Mouse (Mus musculus): ENCODE data around the gene Fars2. TPM values are rescaled to one million over a fixed set of nuclear protein-coding genes. Genes with fewer than 3 reads are reported as not detected.

Fars2 gene
- total RNA-seq, 2 experiments from 2014 or later, result 36.5 to 37.8 TPM

DNA sequence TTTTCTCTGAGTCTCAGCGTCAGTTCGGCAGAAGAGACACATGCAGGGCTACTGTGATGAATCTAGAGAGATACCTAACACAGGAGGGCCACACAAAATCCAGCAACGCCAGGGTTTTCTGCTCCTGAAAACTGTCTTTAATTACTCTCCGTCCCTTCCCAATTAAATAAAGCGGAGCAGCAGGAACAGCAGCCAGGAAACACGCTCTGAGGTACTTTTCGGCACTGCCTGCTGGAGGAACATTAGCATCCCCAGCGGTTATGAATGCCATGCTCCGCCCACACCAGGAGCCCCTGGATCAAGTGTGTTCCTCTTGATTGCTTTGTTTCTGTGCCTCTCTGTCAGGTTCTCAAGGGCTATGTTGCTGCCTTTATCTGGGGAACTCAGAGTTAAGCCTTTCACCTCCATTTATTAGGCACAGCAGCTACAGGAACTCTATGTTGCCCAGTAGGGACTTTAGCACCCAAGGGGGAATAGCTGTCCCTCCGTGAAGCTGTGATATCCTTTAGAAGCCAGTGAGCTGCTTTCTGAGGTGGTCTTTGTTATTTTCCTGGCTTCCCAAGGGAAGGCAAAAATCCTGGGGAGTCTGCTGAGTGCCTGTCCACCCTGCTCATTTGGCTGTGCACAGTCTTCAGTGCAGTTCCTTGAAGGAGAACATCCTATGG is 465.3 kb downstream of the Fars2 start:
- no peak for DNase-seq (ENCODE audit: low spot score in 2 of 2)
- intact Hi-C loops (cut with DNase I), result no loop called here

DNA sequence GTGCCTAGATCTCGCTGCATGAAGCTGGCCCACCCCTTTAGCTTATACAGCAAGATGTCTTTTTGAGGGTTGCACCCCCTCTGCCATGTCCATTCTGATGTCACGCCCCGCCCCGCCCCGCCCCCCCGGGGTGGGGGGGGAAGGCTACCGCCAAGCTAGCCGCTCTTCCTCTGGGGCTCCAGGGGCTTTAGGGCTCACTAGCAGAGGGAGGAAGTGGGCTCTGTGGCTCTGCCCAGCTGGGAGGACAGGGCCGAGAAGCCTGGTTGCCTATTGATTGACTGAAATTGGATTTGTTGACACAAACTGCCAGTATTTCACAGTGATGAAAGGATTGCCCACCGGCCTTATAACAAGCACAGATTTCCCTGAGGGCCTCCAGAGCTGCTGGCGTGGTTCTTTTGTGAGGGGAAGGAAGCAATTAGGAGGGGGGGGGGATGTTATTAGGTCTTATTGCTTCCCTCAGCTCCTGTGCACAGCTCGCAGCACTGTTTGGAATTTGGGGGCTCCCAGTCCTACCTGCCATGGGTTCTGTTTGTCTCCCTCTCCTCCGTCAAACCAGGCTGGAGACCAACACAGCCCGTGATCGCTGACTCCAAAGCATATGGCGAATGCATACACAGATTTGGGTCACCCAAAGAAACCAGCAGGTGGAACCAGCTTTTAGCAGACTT is 466.4 kb downstream of the Fars2 start:
- intact Hi-C loops (cut with DNase I), result no loop called here
- no peak for DNase-seq (ENCODE audit: low spot score in 2 of 2)

DNA sequence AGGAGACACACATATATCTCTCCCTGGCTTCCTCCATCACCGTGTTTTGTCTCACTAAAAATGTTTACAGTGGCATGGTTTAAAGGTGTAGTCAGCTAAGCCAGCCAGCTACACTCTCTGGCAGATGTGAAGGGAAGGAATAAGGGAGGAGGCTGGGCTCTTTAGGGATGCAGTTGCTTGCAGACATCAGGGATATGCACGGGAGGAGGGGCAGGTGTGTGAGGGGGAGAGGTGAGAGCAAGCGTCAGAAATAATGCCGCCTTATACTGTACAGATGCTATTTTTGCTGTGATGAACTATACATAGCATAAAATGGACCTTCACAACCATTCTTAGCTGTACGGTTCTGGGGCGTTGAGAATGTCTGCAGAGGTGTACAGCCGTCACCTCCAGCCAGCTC is 467.0 kb downstream of the Fars2 start:
- intact Hi-C loops (cut with DNase I), result no loop called here
- DNase-seq (ENCODE audit: low spot score in 2 of 2), result peak in 1 of 2 experiments; percentile 14

DNA sequence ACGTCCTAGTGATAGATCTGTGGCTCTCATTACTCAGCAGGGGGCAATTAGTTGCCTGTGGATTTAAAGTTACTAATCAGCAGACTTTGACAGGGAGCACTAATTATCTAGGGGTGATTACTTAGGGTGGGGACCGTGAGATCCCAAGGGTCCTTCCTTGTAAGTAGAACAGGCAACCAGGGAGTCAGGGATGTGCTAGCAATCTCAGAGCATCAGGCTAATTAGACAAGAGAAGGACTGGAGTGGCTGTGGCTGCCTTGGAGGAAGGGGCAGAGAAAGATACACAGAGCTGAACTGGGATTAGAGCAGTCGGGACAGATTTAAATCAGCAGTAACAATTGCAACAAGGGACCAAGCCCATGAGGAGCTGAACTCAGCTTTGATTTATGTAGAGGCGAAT is 471.9 kb downstream of the Fars2 start:
- intact Hi-C loops (cut with DNase I), result no loop called here
- DNase-seq (ENCODE audit: low spot score in 2 of 2), result no peak

DNA sequence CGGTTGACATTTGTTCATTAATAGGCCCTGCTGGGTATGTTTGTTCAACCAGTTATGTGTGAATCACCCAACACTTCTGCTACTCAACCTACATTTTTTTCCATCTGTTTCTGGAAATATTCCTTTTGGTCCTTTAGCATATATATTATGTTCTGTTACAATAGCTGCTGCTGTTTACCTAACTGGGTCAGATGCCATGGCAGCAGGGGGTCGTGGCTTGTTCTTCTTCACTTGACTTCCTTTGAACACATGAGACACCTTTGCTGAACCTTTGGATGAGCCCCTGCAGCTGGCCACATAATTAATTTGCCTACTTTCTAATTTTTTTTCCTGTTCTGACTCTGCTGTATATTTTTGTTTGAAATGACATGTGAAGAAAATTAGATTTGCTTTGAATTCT is 475.1 kb downstream of the Fars2 start:
- intact Hi-C loops (cut with DNase I), result loop anchor here (10.0 kb wide), 1 partner anchor 723 kb away; no protein-coding TSS in a partner anchor
- DNase-seq (ENCODE audit: low spot score in 2 of 2), result no peak

DNA sequence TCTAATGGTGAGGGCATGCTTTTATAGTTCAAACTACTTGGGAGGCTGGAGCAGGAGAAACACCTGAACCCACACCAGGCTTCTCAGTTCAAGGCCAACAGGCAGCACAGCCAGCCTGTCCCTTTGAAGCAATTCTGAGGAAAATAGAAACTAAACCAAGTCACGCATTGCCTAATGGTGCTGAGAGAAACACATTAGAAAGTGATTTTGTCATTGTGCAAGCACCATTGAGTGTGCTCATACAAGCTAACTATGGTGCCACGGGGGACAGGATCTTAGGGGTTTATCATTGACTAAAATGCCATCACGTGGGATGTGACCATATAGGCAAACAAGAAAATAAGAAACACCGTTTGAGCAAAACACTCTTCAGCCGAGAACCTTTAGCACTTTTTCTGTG is 489.5 kb downstream of the Fars2 start:
- DNase-seq (ENCODE audit: low spot score in 2 of 2), result no peak
- intact Hi-C loops (cut with DNase I), result no loop called here

DNA sequence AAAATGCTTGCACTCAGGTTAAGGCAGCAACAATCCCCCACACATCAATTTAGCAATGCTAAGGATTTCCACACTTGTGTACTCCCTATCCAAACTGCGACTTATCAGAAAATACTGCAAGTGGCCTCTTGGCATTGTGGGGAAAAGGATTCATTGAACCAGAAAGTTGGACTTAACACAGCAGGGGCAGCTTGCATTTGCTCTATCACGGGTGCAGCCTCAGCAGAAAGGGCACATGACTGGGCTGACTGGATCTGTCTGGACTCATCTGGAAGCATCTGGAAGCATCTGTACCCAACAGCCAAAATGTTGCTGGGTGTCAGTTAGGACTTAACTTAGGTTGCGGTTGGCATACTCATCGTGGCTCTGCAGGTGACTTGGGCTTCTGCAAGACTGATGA is 490.7 kb downstream of the Fars2 start:
- DNase-seq (ENCODE audit: low spot score in 2 of 2), result no peak
- intact Hi-C loops (cut with DNase I), result no loop called here

DNA sequence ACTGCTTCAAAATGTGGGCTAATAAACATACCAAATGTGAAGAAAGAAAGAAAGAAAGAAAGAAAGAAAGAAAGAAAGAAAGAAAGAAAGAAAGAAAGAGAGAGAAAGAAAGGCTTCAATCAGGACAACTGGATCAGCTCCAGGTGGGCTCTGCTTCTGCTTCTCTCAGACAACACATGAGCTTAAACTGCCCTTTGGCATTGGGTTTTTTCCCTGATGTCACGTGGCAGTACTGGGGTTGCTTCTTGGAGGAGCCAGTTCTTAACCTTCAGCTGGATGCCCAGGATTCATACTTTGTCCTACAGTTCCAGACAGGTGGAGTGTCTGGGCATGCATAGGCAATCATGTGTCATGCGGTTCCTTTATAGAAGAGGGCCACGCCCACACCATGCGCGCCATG is 493.2 kb downstream of the Fars2 start:
- DNase-seq (ENCODE audit: low spot score in 2 of 2), result no peak
- intact Hi-C loops (cut with DNase I), result no loop called here

DNA sequence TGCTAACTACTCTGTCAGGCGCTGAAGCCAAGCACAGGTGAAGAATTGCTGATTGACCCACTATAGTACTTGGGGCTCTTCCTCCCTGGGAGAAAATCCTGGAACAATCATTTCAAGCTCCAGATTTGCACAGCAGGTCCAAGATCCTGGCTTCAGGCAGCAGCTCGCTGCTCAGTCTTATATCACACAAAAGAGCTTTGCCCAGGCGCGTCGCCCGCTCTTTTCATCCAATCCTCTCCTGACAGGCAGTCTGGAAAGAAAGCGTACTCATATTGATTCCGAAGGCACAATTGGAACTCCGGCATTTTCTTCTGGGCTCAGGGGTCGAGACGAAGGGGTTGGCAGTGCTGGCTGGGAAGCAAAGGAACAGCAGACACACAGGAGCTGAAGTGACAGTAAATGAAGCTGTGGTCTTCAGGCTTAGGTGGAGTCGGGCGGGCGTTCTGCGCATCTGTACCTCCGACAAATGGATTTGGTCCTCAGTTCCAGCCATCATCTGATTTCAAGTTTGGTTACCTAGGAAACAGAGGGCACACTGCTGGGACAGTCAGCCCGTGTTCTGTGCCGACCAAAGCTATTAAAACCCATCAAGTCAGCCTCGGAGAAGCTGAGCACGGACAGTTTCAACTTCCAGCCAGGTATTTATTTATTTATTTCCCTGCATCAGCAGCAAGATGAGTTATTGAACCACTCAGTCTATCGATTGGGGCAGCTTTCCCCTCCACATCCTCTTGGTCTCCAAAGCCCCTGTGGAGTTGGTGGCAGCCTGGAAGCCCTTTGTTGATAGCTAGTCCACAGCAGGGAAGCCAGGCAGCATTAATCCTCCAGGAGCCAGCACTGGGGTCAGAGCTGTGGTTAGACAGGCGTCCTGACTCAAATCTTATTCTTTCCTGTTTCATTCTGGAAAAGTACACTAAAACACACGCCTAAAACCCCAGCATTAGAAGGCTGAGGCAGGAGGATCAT is 495.9 kb downstream of the Fars2 start:
- DNase-seq (ENCODE audit: low spot score in 2 of 2), result peak; percentile 7 to 35
- intact Hi-C loops (cut with DNase I), result no loop called here

DNA sequence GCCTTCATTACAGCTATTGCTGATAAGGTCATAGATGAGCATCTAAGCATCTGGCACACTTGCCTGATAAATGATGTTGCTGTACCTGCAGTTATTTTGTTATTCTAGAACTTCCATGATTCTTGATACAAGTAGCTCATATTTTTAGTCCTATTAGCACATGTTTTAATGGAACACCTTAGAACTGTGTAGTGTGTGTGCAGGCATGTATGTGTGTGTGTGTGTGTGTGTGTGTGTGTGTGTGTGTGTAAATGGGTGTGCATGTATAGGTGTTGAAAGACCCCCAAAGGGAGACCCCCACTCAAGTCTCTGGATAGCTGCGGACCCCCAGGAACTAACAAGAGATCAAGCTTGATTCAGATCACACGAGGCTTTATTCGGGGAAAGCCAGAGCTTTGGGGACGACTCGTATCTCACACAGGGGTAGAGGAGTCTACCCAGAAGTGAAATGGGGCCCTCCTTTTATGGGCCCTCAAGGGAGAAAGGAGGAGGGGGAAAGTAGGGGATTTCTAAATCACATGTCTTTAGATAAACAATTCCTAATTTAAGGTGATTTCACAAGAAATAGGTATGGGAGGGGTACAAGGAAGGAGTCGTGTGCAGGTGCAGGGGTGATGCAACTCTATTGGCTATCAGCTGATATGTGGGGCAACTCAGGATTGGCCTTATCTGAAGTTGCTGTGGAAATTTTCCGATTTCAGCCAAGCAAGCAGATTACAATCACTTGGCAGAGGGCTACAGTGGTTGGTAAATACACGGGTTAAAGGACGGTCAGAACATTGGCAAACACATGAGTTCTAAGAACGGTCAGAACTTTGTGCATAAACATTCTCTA is 503.5 kb downstream of the Fars2 start:
- intact Hi-C loops (cut with DNase I), result no loop called here
- DNase-seq (ENCODE audit: low spot score in 2 of 2), result no peak

DNA sequence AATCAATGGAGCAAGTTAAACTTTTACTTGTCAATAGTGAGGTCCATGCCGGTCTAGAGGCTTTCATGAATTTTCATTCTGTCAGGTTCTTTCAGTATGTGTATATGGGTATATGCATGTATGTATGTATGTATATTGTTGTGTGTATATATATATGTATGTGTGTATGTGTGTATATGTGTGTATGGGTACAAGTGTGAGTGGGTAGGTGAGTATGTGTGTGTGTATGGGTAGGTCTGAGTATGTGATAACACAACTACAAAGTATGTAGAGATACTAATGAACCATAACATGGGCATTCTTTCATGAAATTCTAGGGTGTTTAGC is 504.1 kb downstream of the Fars2 start:
- intact Hi-C loops (cut with DNase I), result no loop called here
- DNase-seq (ENCODE audit: low spot score in 2 of 2), result no peak

DNA sequence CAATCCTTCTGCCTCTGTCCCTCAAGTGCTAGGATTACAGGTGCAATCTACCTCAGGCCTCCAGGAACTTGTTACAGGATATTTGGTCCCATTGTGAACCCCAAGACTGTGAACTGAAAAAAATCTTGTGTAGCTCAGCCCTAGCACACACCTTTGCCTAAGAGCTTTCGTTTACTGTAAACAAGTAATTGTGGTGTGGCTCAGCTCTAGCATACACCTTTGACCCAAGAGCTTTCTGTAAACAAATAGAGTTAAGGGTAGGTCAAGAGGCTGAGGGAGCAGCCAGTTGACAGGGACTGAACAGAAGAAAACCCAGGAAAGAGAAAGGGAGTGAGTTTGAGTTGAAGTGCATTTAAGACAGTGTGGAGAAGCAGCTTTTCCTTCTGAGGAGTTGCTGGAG is 506.3 kb downstream of the Fars2 start:
- DNase-seq (ENCODE audit: low spot score in 2 of 2), result no peak
- intact Hi-C loops (cut with DNase I), result no loop called here

DNA sequence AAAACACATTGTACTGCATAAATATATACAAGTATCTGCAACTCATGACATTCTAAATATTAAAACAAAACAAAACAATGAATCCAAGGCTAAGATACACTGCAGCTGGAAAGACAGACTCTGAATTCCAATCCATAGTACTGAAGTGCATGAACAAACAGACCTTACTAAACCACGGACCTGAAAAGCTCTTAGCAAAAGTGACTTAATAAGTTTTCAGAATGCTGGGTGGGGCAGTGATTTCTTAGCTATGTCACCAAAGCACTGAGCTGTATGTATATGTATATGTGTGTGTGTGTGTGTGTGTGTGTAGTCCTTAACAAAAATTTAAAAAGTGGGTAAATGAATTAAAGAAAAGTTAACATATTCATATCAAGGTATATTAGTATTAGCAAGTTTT is 511.9 kb downstream of the Fars2 start:
- intact Hi-C loops (cut with DNase I), result no loop called here
- DNase-seq (ENCODE audit: low spot score in 2 of 2), result no peak

DNA sequence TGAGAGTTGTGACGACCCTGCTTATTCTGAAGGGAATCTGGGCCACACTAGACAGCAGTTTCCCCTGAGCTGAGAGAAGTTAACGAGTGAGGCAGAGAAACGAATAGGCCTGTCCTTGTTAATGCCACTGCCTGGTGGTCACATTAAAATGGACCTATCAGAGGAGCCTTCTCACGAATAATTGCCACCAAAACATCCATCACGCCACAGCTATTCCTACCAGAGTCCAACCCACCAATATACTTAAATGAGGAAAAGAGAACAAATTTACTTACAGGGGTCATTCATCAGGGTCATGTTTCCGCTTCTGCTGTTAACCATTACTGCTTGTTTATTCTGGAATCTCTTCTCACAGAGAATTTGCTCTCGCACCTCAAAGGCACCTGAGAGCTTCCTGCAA is 531.0 kb downstream of the Fars2 start:
- intact Hi-C loops (cut with DNase I), result no loop called here
- no peak for DNase-seq (ENCODE audit: low spot score in 2 of 2)

DNA sequence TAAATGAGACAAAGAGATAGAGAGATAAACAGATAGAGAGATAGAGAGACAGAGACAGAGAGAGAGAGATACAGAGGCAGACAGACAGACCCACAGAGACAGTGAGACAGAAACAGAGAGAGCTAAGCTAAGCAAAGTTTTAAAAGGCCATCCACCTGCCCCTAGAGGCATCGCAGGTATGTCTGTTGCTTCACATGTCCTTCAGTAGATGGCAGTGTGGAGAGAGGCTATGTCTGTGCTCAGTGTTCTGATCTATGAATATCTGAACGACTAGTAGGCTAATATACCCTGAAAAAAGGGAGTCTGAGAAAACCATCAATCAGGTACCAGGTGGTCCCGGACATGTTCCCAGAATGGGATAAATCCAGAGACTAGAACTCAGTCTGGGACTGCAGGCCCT is 537.0 kb downstream of the Fars2 start:
- no peak for DNase-seq (ENCODE audit: low spot score in 2 of 2)
- intact Hi-C loops (cut with DNase I), result no loop called here

DNA sequence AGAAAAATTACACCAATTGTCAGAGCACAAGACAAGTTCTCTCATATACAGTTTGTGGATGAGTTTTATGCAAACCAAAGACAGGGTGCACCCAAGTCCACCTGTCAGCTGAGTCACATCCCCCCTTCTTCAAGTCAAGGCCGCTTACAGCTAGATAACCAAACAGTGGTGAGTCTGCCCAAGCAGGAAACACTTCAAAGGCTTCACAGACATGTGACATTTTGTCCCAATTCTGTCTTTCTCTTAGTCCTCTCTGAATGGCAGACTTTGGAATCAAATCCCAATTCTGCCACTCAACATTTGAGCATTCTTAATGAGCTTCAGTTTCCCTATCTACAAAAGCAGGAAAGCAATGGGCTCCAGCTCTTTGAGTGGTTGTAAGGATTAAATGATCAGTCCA is 562.1 kb downstream of the Fars2 start:
- DNase-seq (ENCODE audit: low spot score in 2 of 2), result no peak
- intact Hi-C loops (cut with DNase I), result no loop called here

DNA sequence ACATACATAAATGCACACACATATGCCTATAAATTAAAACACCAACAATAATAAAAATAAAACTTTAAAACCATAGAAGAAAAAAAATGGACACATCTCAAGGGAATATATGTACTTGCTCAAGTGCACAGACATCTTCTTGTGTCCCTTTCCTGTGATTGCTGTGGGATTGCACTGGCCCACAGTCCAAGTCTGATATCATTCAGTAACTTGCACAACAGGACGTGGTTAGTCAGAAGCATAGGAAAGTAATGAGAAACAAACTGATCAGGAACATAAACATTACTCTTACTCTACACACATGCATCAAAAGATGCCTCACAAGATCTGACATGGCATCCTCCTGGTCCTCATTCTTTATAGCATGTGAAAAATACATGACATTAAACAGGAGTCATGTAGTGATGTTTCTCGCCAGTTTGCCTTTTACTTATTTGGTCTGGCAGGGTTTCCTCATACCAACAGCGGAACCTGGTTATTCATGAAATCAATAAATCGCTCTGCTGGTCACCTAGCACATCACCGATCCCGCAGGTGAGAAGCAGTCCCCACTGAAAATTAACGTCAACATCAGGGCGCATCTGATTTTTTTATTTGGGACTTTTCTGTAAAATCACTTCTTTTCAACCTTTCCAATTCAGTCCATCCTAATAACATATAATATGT is 563.6 kb downstream of the Fars2 start:
- no peak for DNase-seq (ENCODE audit: low spot score in 2 of 2)
- intact Hi-C loops (cut with DNase I), result no loop called here

DNA sequence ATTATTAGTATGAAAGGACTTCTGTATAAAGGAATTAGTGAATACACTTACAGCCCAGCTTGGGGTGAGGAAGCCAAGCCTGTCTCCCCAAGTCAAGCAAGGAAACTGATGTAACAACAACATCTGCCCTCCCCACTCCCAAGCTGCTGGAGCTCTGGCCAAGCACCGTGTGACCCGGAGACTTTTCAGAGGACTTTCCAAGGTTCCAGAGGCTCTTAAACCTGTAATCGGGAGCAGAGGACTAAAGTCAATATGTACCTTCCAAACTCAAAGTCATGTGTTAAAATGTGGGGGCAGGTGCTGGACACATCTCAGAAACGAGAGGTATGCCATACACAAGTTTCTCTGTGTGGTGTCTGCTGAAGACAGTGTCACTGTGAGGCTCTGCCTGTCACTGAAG is 566.4 kb downstream of the Fars2 start:
- intact Hi-C loops (cut with DNase I), result no loop called here
- no peak for DNase-seq (ENCODE audit: low spot score in 2 of 2)

Data from left cerebral cortex, postnatal 14 days (tissue).